Mouse (Mus musculus): Measurements from ENCODE around the gene Cxcl16.

- TF ChIP-seq POLR2A (IDR thresholded peaks at IDR 0.05; ENCODE audit: control insufficient read depth in 1 of 2, insufficient read depth in 1 of 2, low read depth in 1 of 2, low read length in 2 of 2, poor library complexity in 1 of 2): no peak
- no peak for TF ChIP-seq CTCF (IDR thresholded peaks at IDR 0.05 in 2 of 3, conservative IDR thresholded peaks at IDR 0.05 in 1 of 3; ENCODE audit: control insufficient read depth in 1 of 3, insufficient read depth in 1 of 3, low read depth in 2 of 3, low read length in 3 of 3, poor library complexity in 1 of 3, severe bottlenecking in 1 of 3)
These were observed 8.9 kb downstream of the Cxcl16 start for GRCm38 (mm10) chr11:70450926-70451325.
